Mouse (Mus musculus) hindbrain, embryonic 15.5 days (tissue): Measurements from ENCODE around the gene Elovl5. TPM values are rescaled to one million over a fixed set of nuclear protein-coding genes. Genes with fewer than 3 reads are reported as not detected.

Experiments used
- ATAC-seq: fragments of 200-750 bp; cut with Nextera tagmentation; 2 replicates; pipeline ENCODE4 v1.8.0; 2017; ENCODE audit warnings: low read depth, moderate number of reproducible peaks, moderate TSS enrichment; ENCODE audit not compliant: low FRiP score
- H3K27ac ChIP-seq: fragments of 300-500 bp; sonication (generic); replicated peaks from 2 replicates; pipeline ENCODE4 v1.5.1; 2015; ENCODE audit warnings: mild to moderate bottlenecking, inconsistent platforms
- H3K27me3 ChIP-seq: fragments of 300-500 bp; sonication (generic); 2 replicates; pipeline ENCODE4 v1.6.1; 2015; ENCODE audit warnings: control low read depth, inconsistent platforms
- H3K36me3 ChIP-seq: fragments of 300-500 bp; sonication (generic); 2 replicates; pipeline ENCODE4 v1.6.1; 2015; ENCODE audit warnings: control low read depth, inconsistent platforms
- H3K4me1 ChIP-seq: fragments of 300-500 bp; sonication (generic); replicated peaks from 2 replicates; pipeline ENCODE4 v1.6.1; 2015; ENCODE audit warnings: control low read depth, inconsistent platforms
- H3K4me2 ChIP-seq: fragments of 300-500 bp; sonication (generic); 2 replicates; pipeline ENCODE4 v1.6.1; 2015; ENCODE audit warnings: moderate library complexity, mild to moderate bottlenecking, inconsistent platforms
- H3K4me3 ChIP-seq: fragments of 300-500 bp; sonication (generic); 2 replicates; pipeline ENCODE4 v1.5.1; 2015; ENCODE audit warnings: mild to moderate bottlenecking, inconsistent platforms
- H3K9ac ChIP-seq: fragments of 300-500 bp; sonication (generic); 2 replicates; pipeline ENCODE4 v1.6.1; 2015; ENCODE audit warnings: inconsistent platforms
- H3K9me3 ChIP-seq: fragments of 300-500 bp; sonication (generic); 2 replicates; pipeline ENCODE4 v1.6.1; 2016; ENCODE audit warnings: control low read depth, inconsistent platforms
- WGBS: fragments of 180-500 bp; shearing (Covaris S2); methylation state at CpG from one replicate; pipeline ENCODE4 v1.1.7; 2015; 5-methylcytosine and 5-hydroxymethylcytosine counted together
- polyA plus RNA-seq: library from polyadenylated mRNA; unstranded; fragments of >200 nt; fragmentation: Nextera tagmentation; extraction: Ambion mirVana; gene quantifications from 2 replicates; pipeline ENCODE4 v1.2.1, GENCODE M21; 2015

The Elovl5 gene
- polyA plus RNA-seq, 1 experiment from 2014 or later = 67.1 TPM

- H3K4me3 ChIP-seq = peak overlapping the region; percentile 72
- peak overlapping the region; percentile 71 for H3K9ac ChIP-seq
- H3K27me3 ChIP-seq = no peaks in the 10 kb centered on the region
- H3K9me3 ChIP-seq = no peaks in the 10 kb centered on the region
- H3K4me1 ChIP-seq = peaks cover 20% of the 10 kb centered on the region
- ATAC-seq = no peak
- H3K36me3 ChIP-seq = no peaks in the 10 kb centered on the region
- 15% methylated on average over 10 of the region's 10 CpGs for WGBS
- peak overlapping the region; percentile 92 for H3K27ac ChIP-seq
- H3K4me2 ChIP-seq = peak overlapping the region; percentile 92
These were observed 1.0 kb downstream of the Elovl5 start for GRCm38 (mm10) chr9:77918211-77918610.

- peak overlapping the region; percentile 72 for H3K4me3 ChIP-seq
- ATAC-seq = no peak
- no peak overlapping the region for H3K27ac ChIP-seq
- WGBS = 70% methylated on average over 5 of the region's 5 CpGs
- H3K4me1 ChIP-seq = peaks cover 20% of the 10 kb centered on the region
- H3K4me2 ChIP-seq = peak overlapping the region; percentile 92
- H3K36me3 ChIP-seq = no peaks in the 10 kb centered on the region
- H3K9ac ChIP-seq = peak overlapping the region; percentile 71; the same call in 1 of the 2 replicates
- H3K9me3 ChIP-seq = no peaks in the 10 kb centered on the region
- H3K27me3 ChIP-seq = no peaks in the 10 kb centered on the region
These were observed 2.0 kb downstream of the Elovl5 start for GRCm38 (mm10) chr9:77918961-77919670.

GRCm38 (mm10) chr9:77920481-77920880 lies 3.3 kb downstream of the Elovl5 start:
- no peaks in the 10 kb centered on the region for H3K36me3 ChIP-seq
- peaks cover 28% of the 10 kb centered on the region for H3K4me1 ChIP-seq
- ATAC-seq = no peak
- H3K27me3 ChIP-seq = no peaks in the 10 kb centered on the region
- H3K4me2 ChIP-seq = no peak overlapping the region
- H3K27ac ChIP-seq = no peak overlapping the region
- 83% methylated on average over 3 of the region's 3 CpGs for WGBS
- no peaks in the 10 kb centered on the region for H3K9me3 ChIP-seq
- H3K9ac ChIP-seq = no peak overlapping the region
- no peak overlapping the region for H3K4me3 ChIP-seq

DNA sequence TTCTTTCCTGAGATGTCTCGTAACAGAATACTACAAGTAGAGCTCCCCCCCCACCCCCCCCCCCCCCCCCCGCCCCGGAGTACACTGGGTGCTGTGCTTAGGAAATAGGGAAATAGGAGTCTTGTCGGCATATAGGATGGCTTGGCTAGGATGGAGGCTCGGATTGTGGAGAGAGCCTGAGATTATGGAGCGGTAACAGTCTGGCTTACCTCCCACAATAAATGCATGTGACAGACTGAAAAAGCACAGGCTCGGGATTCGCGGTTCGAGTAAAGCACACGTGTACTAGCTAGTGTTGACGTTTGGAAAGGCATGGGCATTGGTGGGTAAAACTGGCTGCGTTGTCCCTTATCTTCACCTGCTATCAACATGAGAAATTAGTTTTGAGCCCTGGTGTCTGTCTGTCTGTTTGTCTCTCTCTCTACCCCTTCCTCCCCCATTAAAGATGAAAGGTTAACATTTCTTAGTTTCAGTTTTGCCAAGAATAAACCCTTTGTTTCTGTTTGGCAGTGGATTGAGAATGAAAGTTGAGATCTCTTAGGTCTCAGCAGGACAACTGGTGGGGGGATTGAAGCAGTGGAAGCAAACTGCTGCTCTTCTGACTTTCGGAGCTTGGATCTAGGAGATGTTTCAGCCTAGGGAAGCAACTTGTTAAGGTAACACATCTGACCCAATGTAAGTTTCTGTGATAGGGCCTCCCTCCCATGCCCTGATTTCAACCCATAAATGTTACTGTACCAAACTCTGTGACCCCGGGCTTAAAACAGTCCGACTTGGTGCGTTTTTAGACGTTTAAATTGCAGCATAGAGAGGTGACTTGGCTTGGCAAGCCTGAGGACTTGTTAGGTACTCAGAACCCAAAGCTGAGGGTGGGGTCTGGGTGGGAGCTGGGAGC lies 4.4 kb downstream of the Elovl5 start:
- Histone ChIP-seq H3K36me3 (no peaks in the 10 kb centered on the region), H3K4me1 (peaks cover 28% of the 10 kb centered on the region), H3K9me3 (no peaks in the 10 kb centered on the region), H3K4me3 (no peak overlapping the region), H3K4me2 (no peak overlapping the region), H3K9ac (no peak overlapping the region), H3K27me3 (no peaks in the 10 kb centered on the region), H3K27ac (no peak overlapping the region)
- ATAC-seq = no peak
- WGBS = 81% methylated on average over 16 of the region's 18 CpGs

GRCm38 (mm10) chr9:77923774-77924173 lies 6.6 kb downstream of the Elovl5 start:
- WGBS = 86% methylated on average over 8 of the region's 8 CpGs
- ATAC-seq = no peak
- Histone ChIP-seq H3K4me3 (no peak overlapping the region), H3K27ac (no peak overlapping the region), H3K27me3 (no peaks in the 10 kb centered on the region), H3K9ac (no peak overlapping the region), H3K4me2 (no peak overlapping the region), H3K36me3 (no peaks in the 10 kb centered on the region), H3K9me3 (no peaks in the 10 kb centered on the region), H3K4me1 (peaks cover 23% of the 10 kb centered on the region)

GRCm38 (mm10) chr9:77924199-77924598 lies 7.0 kb downstream of the Elovl5 start:
- Histone ChIP-seq H3K27ac (no peak overlapping the region), H3K4me3 (no peak overlapping the region), H3K27me3 (no peaks in the 10 kb centered on the region), H3K9ac (no peak overlapping the region), H3K4me1 (peaks cover 19% of the 10 kb centered on the region), H3K9me3 (no peaks in the 10 kb centered on the region), H3K4me2 (no peak overlapping the region), H3K36me3 (no peaks in the 10 kb centered on the region)
- ATAC-seq = no peak
- WGBS = 71% methylated on average over 11 of the region's 11 CpGs

- Histone ChIP-seq H3K4me1 (peaks cover 16% of the 10 kb centered on the region), H3K4me3 (no peak overlapping the region), H3K9me3 (no peaks in the 10 kb centered on the region), H3K27ac (no peak overlapping the region), H3K9ac (no peak overlapping the region), H3K36me3 (no peaks in the 10 kb centered on the region), H3K4me2 (no peak overlapping the region), H3K27me3 (no peaks in the 10 kb centered on the region)
- ATAC-seq = no peak
- 92% methylated on average over 8 of the region's 8 CpGs for WGBS
These were observed 9.0 kb downstream of the Elovl5 start for GRCm38 (mm10) chr9:77926151-77926550.

GRCm38 (mm10) chr9:77926911-77927310 lies 9.7 kb downstream of the Elovl5 start:
- no peak overlapping the region for H3K4me2 ChIP-seq
- H3K9me3 ChIP-seq = no peaks in the 10 kb centered on the region
- H3K27me3 ChIP-seq = no peaks in the 10 kb centered on the region
- no peak for ATAC-seq
- no peak overlapping the region for H3K27ac ChIP-seq
- 88% methylated on average over 5 of the region's 5 CpGs for WGBS
- no peak overlapping the region for H3K4me3 ChIP-seq
- H3K4me1 ChIP-seq = peaks cover 24% of the 10 kb centered on the region
- no peaks in the 10 kb centered on the region for H3K36me3 ChIP-seq
- no peak overlapping the region for H3K9ac ChIP-seq

DNA sequence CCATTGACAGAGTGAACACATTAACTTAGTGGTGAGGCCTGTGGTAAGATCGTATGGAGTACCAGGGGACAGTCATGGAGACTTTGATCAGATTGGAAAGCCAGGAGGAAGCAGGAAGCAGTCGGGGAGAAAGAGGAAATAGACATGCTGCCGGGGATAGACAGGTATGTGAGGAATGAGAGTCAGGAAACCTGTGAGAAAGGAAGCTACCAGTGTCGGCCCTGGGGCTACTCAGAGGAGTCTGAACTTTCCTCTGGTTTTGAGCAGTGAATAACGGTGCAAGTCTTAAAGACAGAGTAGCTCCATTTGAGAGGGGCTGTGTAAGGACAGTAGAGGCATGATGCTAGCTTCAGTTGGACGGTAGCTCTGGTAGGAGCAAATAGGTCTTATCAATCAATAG lies 10.3 kb downstream of the Elovl5 start:
- WGBS = 69% methylated on average over 6 of the region's 6 CpGs
- Histone ChIP-seq H3K27ac (no peak overlapping the region), H3K4me3 (no peak overlapping the region), H3K9me3 (no peaks in the 10 kb centered on the region), H3K4me1 (peaks cover 29% of the 10 kb centered on the region), H3K4me2 (no peak overlapping the region), H3K36me3 (no peaks in the 10 kb centered on the region), H3K27me3 (no peaks in the 10 kb centered on the region), H3K9ac (no peak overlapping the region)
- ATAC-seq = no peak

GRCm38 (mm10) chr9:77928769-77929168 lies 11.6 kb downstream of the Elovl5 start:
- 81% methylated on average over 4 of the region's 4 CpGs for WGBS
- H3K4me1 ChIP-seq = peaks cover 32% of the 10 kb centered on the region

DNA sequence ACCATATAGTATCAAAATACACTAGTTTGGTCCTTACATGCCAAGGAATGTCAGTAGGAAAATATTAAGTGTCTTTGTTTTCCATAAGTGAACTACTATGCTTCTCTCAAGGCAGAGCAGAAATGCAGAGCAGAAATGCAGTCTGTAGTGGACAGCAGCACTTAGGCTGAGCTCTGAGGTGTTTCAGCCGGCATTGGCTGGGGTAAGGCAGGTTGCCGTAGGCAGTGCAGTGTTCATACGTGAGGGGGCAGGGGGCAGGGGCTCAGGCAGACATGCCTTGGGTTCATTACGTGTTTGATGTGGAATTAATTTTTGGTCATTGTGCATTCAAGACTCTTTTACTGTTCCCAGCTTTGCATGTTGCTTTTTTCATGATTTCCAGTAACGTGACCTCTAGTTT lies 12.1 kb downstream of the Elovl5 start:
- H3K36me3 ChIP-seq = no peaks in the 10 kb centered on the region
- ATAC-seq = no peak
- H3K4me2 ChIP-seq = no peak overlapping the region
- no peak overlapping the region for H3K9ac ChIP-seq
- no peaks in the 10 kb centered on the region for H3K9me3 ChIP-seq
- no peak overlapping the region for H3K27ac ChIP-seq
- 84% methylated on average over 5 of the region's 5 CpGs for WGBS
- H3K4me1 ChIP-seq = peaks cover 29% of the 10 kb centered on the region
- H3K27me3 ChIP-seq = no peaks in the 10 kb centered on the region
- H3K4me3 ChIP-seq = no peak overlapping the region

More at GRCm38 (mm10) chr9:77928769-77929168, 11.6 kb downstream of the Elovl5 start:
- Histone ChIP-seq H3K9me3 (no peaks in the 10 kb centered on the region), H3K4me3 (no peak overlapping the region), H3K27ac (no peak overlapping the region), H3K9ac (no peak overlapping the region), H3K36me3 (no peaks in the 10 kb centered on the region), H3K27me3 (no peaks in the 10 kb centered on the region), H3K4me2 (no peak overlapping the region)
- ATAC-seq = no peak
